Mouse (Mus musculus): ENCODE results near the gene 9230104L09Rik. TPM values are rescaled to one million over a fixed set of nuclear protein-coding genes. Genes with fewer than 3 reads are reported as not detected.

The 9230104L09Rik gene
- total RNA-seq, 2 experiments from 2014 or later: 0.78 to 1.1 TPM

- no peak for DNase-seq
- intact Hi-C loops (cut with DNase I): loop anchor here (10.0 kb wide), 1 partner anchor 186 kb away; the partner anchor contains the start of gene Nxt1
These were observed 3.8 kb downstream of the 9230104L09Rik start for GRCm38 (mm10) chr2:148860993-148861392.

DNA sequence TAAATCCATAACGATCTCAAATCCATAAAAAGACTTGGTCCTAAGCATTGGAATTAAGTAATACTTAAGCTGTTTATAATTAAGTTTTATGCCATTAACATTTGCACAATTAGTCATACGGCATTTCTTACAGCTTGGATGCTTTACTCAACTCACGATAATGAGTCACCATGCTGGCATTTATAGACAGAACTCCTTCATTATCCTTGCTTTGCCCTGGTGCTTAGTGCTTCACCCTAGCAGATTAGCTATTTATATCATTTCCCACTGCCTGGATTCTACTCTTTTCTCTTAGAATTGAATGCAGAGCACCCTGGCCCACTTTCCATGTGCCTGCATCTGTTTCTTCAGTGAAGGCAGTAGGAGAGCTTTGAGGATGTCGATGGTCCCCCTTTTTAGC, 7.3 kb downstream of the 9230104L09Rik start:
- DNase-seq: no peak
- intact Hi-C loops (cut with DNase I): no loop called here

DNA sequence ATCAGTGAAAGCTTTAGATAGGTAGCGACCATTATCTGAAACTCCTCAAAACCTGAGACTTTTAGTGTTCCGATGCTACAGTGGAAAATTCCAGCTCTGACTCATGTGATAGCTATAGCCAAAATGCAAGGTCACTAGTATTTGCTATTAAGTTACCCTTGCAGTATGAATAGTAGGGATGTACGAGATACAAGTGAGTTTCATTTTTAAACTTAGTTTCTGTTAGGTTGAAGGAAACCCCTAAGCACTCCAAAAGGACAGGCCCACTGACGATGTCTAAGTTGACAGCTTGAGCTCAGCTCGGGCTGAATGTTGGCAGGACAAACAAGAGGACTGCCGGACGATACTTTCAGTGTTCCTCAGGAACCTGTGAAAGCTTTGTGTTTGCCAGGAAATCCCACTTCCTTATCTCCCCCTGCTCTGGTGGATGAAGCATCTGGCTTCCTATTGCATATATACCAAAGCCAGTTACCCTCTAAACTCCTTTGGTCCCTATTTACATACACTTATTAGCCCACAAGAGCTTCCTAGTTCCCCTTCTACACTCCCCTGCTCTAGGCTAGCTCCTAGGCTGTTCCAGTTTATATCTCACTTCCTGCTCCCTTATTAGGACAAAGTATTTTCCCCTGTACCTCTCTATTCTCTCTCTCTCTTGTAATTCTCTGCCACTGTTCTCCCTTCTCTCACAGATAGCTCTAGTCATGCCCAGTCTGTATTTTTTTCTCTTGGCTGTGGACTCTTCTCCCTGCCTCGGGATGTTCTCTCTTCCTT, 8.0 kb downstream of the 9230104L09Rik start:
- intact Hi-C loops (cut with DNase I): no loop called here
- DNase-seq: peak; percentile 7 to 10

DNA sequence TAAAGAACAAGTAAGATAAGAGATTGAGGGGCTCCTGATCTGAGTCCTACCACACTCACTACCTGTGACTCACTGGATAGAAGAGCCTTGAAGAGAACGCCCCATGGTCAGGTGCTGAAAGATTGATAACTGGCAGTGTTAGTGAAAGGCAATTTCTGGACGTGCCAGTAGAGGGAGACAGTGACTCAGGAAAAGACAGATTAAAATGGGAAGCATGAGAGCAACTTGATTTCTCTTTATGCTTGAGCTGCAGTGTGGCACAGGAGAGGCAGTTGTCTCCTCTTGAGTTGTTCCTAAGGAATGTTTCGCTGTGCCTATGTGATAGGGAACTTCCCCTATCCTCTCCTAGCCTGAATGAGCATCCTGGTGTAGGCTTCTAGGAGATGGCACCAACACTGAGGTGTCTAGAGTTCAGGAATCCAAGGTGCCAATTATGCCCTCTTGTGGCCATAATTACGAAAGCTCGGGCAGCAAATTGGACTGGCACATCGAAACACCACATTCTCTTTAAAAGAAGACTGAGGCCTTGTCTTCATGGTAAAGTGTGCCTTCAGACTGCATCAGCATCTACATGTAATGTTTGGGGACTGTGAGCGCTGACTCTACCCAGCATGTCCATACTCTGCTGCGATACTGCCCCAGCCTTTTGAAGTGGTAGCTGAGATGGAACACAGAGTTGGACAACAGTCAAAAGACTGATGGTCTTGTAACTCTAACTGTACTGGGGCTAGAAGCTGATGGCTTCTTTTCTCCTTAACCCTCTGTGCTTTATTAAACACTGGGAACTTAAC, 13.5 kb downstream of the 9230104L09Rik start:
- intact Hi-C loops (cut with DNase I): loop anchor here (1.0 kb wide), 1 partner anchor 51 kb away; no protein-coding TSS in a partner anchor
- peak; percentile 75 to 86 for DNase-seq

GRCm38 (mm10) chr2:148839224-148839623, 25.6 kb downstream of the 9230104L09Rik start:
- intact Hi-C loops (cut with DNase I): no loop called here
- no peak for DNase-seq

- DNase-seq: no peak
- intact Hi-C loops (cut with DNase I): no loop called here
These were observed 26.6 kb downstream of the 9230104L09Rik start for GRCm38 (mm10) chr2:148838075-148838777.

DNA sequence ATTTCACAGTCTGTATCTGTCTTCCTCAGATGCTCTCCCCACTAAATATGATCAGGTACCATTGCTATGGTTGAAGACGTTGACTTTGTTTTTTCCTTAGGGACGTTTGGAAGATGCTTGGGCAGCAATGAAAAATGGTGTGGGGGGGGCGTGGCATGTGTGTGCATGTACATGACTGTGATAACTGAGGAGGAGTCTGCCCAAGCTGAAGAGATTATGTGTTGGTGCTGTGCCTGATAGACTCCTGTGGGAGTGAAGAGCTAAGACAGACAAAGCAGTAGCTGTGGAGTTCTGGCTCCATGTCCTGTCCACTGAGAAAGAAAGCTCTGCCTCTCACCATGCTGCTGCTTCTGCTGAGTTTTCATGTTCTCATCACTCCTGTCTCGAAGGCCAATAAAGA, 29.9 kb downstream of the 9230104L09Rik start, which contains the start of gene Cst9:
Gene Cst9 (plus strand): TSS at position 236 of the 400 bp plus-strand sequence.
- no peak for DNase-seq
- intact Hi-C loops (cut with DNase I): no loop called here

GRCm38 (mm10) chr2:148825986-148826385, 38.9 kb downstream of the 9230104L09Rik start:
- intact Hi-C loops (cut with DNase I): no loop called here
- no peak for DNase-seq

DNA sequence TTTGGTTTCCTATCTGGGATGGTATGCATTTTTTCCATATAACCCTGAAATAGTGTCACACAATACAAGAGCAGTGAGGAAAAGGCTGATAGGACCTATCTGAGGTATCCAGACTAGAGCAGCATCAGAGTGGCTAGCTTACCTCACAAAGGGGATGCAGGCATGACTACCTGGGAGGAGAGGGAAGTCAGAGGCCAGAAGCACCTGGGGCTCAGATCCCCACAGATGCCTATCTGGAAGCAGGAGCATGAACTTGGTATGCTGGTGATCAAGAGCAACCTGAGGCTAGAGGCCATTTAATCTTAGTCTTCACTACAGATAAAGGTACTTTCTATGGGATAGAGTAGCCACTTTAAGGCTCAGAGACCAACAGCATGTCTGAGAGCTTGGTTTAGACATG, 44.9 kb downstream of the 9230104L09Rik start, which contains the start of gene Cst13:
Gene Cst13 (plus strand): TSS at position 173 of the 400 bp plus-strand sequence.
- intact Hi-C loops (cut with DNase I): no loop called here
- no peak for DNase-seq

- no peak for DNase-seq
- intact Hi-C loops (cut with DNase I): no loop called here
These were observed 58.1 kb downstream of the 9230104L09Rik start for GRCm38 (mm10) chr2:148806696-148807095.

GRCm38 (mm10) chr2:148801491-148801921, 63.3 kb downstream of the 9230104L09Rik start:
- intact Hi-C loops (cut with DNase I): no loop called here
- DNase-seq: no peak

- intact Hi-C loops (cut with DNase I): no loop called here
- no peak for DNase-seq
These were observed 66.4 kb downstream of the 9230104L09Rik start, which contains the start of gene Cst8 for GRCm38 (mm10) chr2:148798485-148798884. TSS of gene Cst8 (plus strand) at chr2:148798785.

Other genes starting within 250 kb of the 9230104L09Rik start
- gene Nxt1, start 192.4 kb downstream of the 9230104L09Rik start, total RNA-seq (2021): 1 to 10 TPM; 6.5 to 7.7 TPM
- gene Gzf1, start 184.0 kb downstream of the 9230104L09Rik start, total RNA-seq (2021): 10 to 100 TPM; 20.6 to 21.3 TPM
- 1 to 10 TPM; 1.6 to 2.1 TPM for gene Napb, start 132.6 kb downstream of the 9230104L09Rik start, total RNA-seq (2021)
- not detected for gene Cstl1, start 114.7 kb downstream of the 9230104L09Rik start, total RNA-seq (2021)
- not detected for gene Cst11, start 93.5 kb downstream of the 9230104L09Rik start, total RNA-seq (2021)
- gene 8030411F24Rik, start 83.0 kb downstream of the 9230104L09Rik start, total RNA-seq (2021): not detected
- gene Cst12, start 75.7 kb downstream of the 9230104L09Rik start, total RNA-seq (2021): 1 to 10 TPM in 1 of 2 experiments, under 1 TPM in 1; 0.76 to 1.3 TPM
- not detected for gene Cst8, start 66.3 kb downstream of the 9230104L09Rik start, total RNA-seq (2021)
- not detected for gene Cst13, start 45.0 kb downstream of the 9230104L09Rik start, total RNA-seq (2021)
- 1 to 10 TPM; 2.5 to 4.0 TPM for gene Cst9, start 29.9 kb downstream of the 9230104L09Rik start, total RNA-seq (2021)
- 100 to 1,000 TPM; 853 to 872 TPM for gene Cst3, start 10.7 kb upstream of the 9230104L09Rik start, total RNA-seq (2021)
- gene Gm1330, start 138.2 kb upstream of the 9230104L09Rik start, total RNA-seq (2021): not detected
- gene Gm10750, start 152.2 kb upstream of the 9230104L09Rik start, total RNA-seq (2021): not detected

Data from heart, postnatal 14 days (tissue).